ENCODE assay signal across 26 mouse cellular contexts in the genomic region with DNA sequence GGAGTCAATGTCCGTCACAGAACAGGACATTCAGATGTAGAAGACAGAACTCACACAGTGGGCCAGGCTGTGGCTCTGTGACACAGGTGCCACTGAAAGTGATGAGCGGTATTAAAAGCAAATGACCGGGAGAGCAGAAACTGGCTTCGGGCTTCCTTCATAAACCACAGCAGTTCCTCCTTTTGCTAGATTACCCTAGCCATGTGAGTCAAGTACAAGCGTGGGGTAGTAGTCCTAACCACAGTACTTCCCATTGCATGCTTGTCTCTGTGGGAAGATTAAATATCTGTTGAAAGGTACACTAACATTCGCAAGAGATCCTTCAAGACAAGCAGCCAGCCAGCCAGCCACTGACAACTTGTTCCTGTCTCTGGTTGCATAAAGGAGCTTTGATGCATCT. TPM values are rescaled to one million over a fixed set of nuclear protein-coding genes. Genes with fewer than 3 reads are reported as not detected.
DNase-seq lines count a peak whose midpoint lies in the region; ATAC-seq and TF ChIP-seq lines count a peak whose summit lies in the region.
"Had no signal": no experiment of that assay in that cellular context is flagged by ENCODE, and none has a peak within 500 bp of the region (broad histone marks: within the 10 kb centered on the region; RNA-seq: fewer than 3 reads in every experiment).

No protein-coding gene starts in this region.

- peaks cover 50% of the 10 kb centered on the region for H3K36me3 ChIP-seq in liver, postnatal 0 days (replicated peaks; ENCODE audit: insufficient read depth, low read length)
- peaks cover 2% of the 10 kb centered on the region; the same call in 1 of the 2 replicates for H3K36me3 ChIP-seq in liver, embryonic 11.5 days (ENCODE audit: control insufficient read depth, insufficient read depth, low read length)
- peaks cover 3% of the 10 kb centered on the region; the same call in 1 of the 2 replicates for H3K36me3 ChIP-seq in midbrain, embryonic 11.5 days (ENCODE audit: control insufficient read depth, insufficient read depth, low read length)
- H3K36me3 ChIP-seq in forebrain, embryonic 13.5 days (ENCODE audit: poor library complexity, severe bottlenecking), result peaks cover 78% of the 10 kb centered on the region

- 0 out of 2 replicates have a peak overlapping the region, but pooled peaks have one; percentile 51 for H3K27ac ChIP-seq in liver, postnatal 0 days (ENCODE audit: low read depth)
- H3K27ac ChIP-seq in liver, embryonic 11.5 days (ENCODE audit: low read depth, low read length), result no peak overlapping the region
- peak overlapping the region; percentile 12; the same call in 1 of the 2 replicates for H3K27ac ChIP-seq in bone marrow, adult 2 months (ENCODE audit: control insufficient read depth, insufficient read depth, low read depth, low read length, poor library complexity)
- H3K27ac ChIP-seq in midbrain, embryonic 11.5 days (ENCODE audit: low read depth, low read length), result no peak overlapping the region
- H3K27ac ChIP-seq in forebrain, embryonic 13.5 days, result no peak overlapping the region
- H3K27ac ChIP-seq: hindbrain, embryonic 12.5 days; limb, embryonic 10.5 days; midbrain, embryonic 15.5 days; neural tube, embryonic 13.5 days had no signal

- H3K4me2 ChIP-seq in liver, postnatal 0 days (ENCODE audit: low read depth, low read length), result 0 out of 2 replicates have a peak overlapping the region, but pooled peaks have one; percentile 13
- H3K4me2 ChIP-seq in liver, embryonic 11.5 days, result no peak overlapping the region
- H3K4me2 ChIP-seq in midbrain, embryonic 11.5 days, result no peak overlapping the region
- H3K4me2 ChIP-seq in forebrain, embryonic 13.5 days, result no peak overlapping the region
- H3K4me2 ChIP-seq: heart, embryonic 12.5 days; hindbrain, embryonic 12.5 days; midbrain, embryonic 15.5 days; neural tube, embryonic 13.5 days had no signal

- no peak for DNase-seq in liver, postnatal 0 days
- no peak for DNase-seq in liver, embryonic 11.5 days (ENCODE audit: low spot score)
- DNase-seq in midbrain, embryonic 11.5 days (ENCODE audit: low spot score, missing footprints), result no peak
- DNase-seq in cerebellum, adult 9-11 months, result no peak
- DNase-seq: adrenal gland, postnatal 25 days; cerebellum, adult 11-12 months; cerebellum, postnatal 14 days; gastrocnemius, postnatal 14 days; heart, adult 18-20 months; heart, postnatal 10 days; kidney, adult 11 months; lung, adult 2 months; lung, postnatal 14 days; thymus, adult 2 months; thymus, postnatal 4 days had no signal

- no peaks in the 10 kb centered on the region for H3K9me3 ChIP-seq in liver, postnatal 0 days (ENCODE audit: low read length)
- no peaks in the 10 kb centered on the region for H3K9me3 ChIP-seq in liver, embryonic 11.5 days (ENCODE audit: control insufficient read depth, low read length)
- no peaks in the 10 kb centered on the region for H3K9me3 ChIP-seq in midbrain, embryonic 11.5 days (ENCODE audit: control insufficient read depth, low read length)
- H3K9me3 ChIP-seq in forebrain, embryonic 13.5 days (replicated peaks), result no peaks in the 10 kb centered on the region
- H3K9me3 ChIP-seq: heart, embryonic 12.5 days; hindbrain, embryonic 12.5 days; limb, embryonic 10.5 days; megakaryocyte, embryonic 14.5 days; midbrain, embryonic 15.5 days; neural tube, embryonic 13.5 days had no signal

- no peak overlapping the region for H3K4me3 ChIP-seq in liver, postnatal 0 days (ENCODE audit: low read depth, low read length)
- no peak overlapping the region for H3K4me3 ChIP-seq in liver, embryonic 11.5 days (ENCODE audit: low read depth, low read length)
- no peak overlapping the region for H3K4me3 ChIP-seq in bone marrow, adult 2 months (replicated peaks; ENCODE audit: control insufficient read depth, low read depth, low read length)
- no peak overlapping the region for H3K4me3 ChIP-seq in midbrain, embryonic 11.5 days (ENCODE audit: low read depth, low read length)
- no peak overlapping the region for H3K4me3 ChIP-seq in forebrain, embryonic 13.5 days
- H3K4me3 ChIP-seq: heart, embryonic 12.5 days; hindbrain, embryonic 12.5 days; limb, embryonic 10.5 days; megakaryocyte, embryonic 14.5 days; midbrain, embryonic 15.5 days; myocyte; neural tube, embryonic 13.5 days had no signal

- no peak overlapping the region for H3K9ac ChIP-seq in liver, postnatal 0 days (replicated peaks)
- no peak overlapping the region for H3K9ac ChIP-seq in liver, embryonic 11.5 days (ENCODE audit: low read depth, low read length)
- no peak overlapping the region for H3K9ac ChIP-seq in midbrain, embryonic 11.5 days (ENCODE audit: low read length)
- no peak overlapping the region for H3K9ac ChIP-seq in forebrain, embryonic 13.5 days
- H3K9ac ChIP-seq: heart, embryonic 12.5 days; hindbrain, embryonic 12.5 days; midbrain, embryonic 15.5 days; neural tube, embryonic 13.5 days had no signal

- 35% methylated on average over 6 of the region's 6 CpGs for WGBS in liver, postnatal 0 days (ENCODE audit: insufficient replicate concordance)
- 59% methylated on average over 6 of the region's 6 CpGs for WGBS in liver, embryonic 11.5 days
- WGBS in bone marrow, adult 2 months, result 5% methylated on average over 6 of the region's 6 CpGs
- 94% methylated on average over 6 of the region's 6 CpGs for WGBS in midbrain, embryonic 11.5 days
- 94% methylated on average over 6 of the region's 6 CpGs for WGBS in forebrain, embryonic 13.5 days

- TF ChIP-seq POLR2A in bone marrow, adult 2 months (IDR thresholded peaks at IDR 0.05; ENCODE audit: borderline replicate concordance, control insufficient read depth, low read depth, low read length), result no peak

- ATAC-seq in liver, postnatal 0 days, result no peak
- no peak for ATAC-seq in liver, embryonic 11.5 days (replicated peaks; ENCODE audit: low FRiP score)
- ATAC-seq in megakaryocyte, adult 5-6 weeks (ENCODE audit: poor library complexity, severe bottlenecking), result peak; percentile 93
- ATAC-seq in midbrain, embryonic 11.5 days (ENCODE audit: low FRiP score), result no peak
- no peak for ATAC-seq in forebrain, embryonic 13.5 days
- ATAC-seq: forebrain, embryonic 16.5 days; midbrain, embryonic 15.5 days had no signal

- peaks cover 12% of the 10 kb centered on the region for H3K4me1 ChIP-seq in liver, postnatal 0 days (ENCODE audit: insufficient read depth)
- peaks cover 7% of the 10 kb centered on the region; the same call in 1 of the 2 replicates for H3K4me1 ChIP-seq in liver, embryonic 11.5 days (replicated peaks; ENCODE audit: control insufficient read depth, insufficient read depth, low read length)
- H3K4me1 ChIP-seq in bone marrow, adult 2 months (ENCODE audit: control insufficient read depth, insufficient read depth, low read length), result peaks cover 9% of the 10 kb centered on the region
- no peaks in the 10 kb centered on the region for H3K4me1 ChIP-seq in midbrain, embryonic 11.5 days (ENCODE audit: control insufficient read depth, insufficient read depth, low read length)
- H3K4me1 ChIP-seq in forebrain, embryonic 13.5 days, result no peaks in the 10 kb centered on the region
- H3K4me1 ChIP-seq: hindbrain, embryonic 12.5 days; limb, embryonic 10.5 days; midbrain, embryonic 15.5 days; neural tube, embryonic 13.5 days had no signal

- H3K27me3 ChIP-seq in liver, postnatal 0 days (ENCODE audit: insufficient read depth, low read length), result no peaks in the 10 kb centered on the region
- no peaks in the 10 kb centered on the region for H3K27me3 ChIP-seq in liver, embryonic 11.5 days (replicated peaks; ENCODE audit: control insufficient read depth, insufficient read depth, low read length)
- no peaks in the 10 kb centered on the region for H3K27me3 ChIP-seq in midbrain, embryonic 11.5 days (ENCODE audit: control insufficient read depth, insufficient read depth, low read length)
- no peaks in the 10 kb centered on the region for H3K27me3 ChIP-seq in forebrain, embryonic 13.5 days
- H3K27me3 ChIP-seq: heart, embryonic 12.5 days; hindbrain, embryonic 12.5 days; midbrain, embryonic 15.5 days; neural tube, embryonic 13.5 days had no signal

- no peak for TF ChIP-seq CTCF in liver, postnatal 0 days (IDR thresholded peaks at IDR 0.05; ENCODE audit: low read depth)
- TF ChIP-seq CTCF in bone marrow, adult 2 months (IDR thresholded peaks at IDR 0.05; ENCODE audit: control insufficient read depth, insufficient read depth, low read length), result no peak

- no peak for TF ChIP-seq EP300 in liver, postnatal 0 days (IDR thresholded peaks at IDR 0.05; ENCODE audit: low read depth)

RNA-seq across cellular contexts. Expression of gene Atp1b1, which starts 17.9 kb away (rescaled TPM):
- polyA plus RNA-seq in liver, postnatal 0 days (2015; fragmentation: Nextera tagmentation; extraction: Ambion mirVana), result 38.6 and 38.8 TPM in 2 replicates
- polyA plus RNA-seq in liver, embryonic 11.5 days (2014; fragmentation: Nextera tagmentation; extraction: Ambion mirVana), result 18.2 and 18.6 TPM in 2 replicates
- polyA plus RNA-seq in bone marrow, adult 2 months (2011; ENCODE audit: insufficient read depth, insufficient read length, low replicate concordance, missing spikeins), result 14.2 and 46.4 TPM in 2 replicates
- total RNA-seq in megakaryocyte, adult 5-6 weeks (2015), result 9.8 and 12.9 TPM in 2 replicates
- total RNA-seq in megakaryocyte, adult 5-6 weeks (2017), result 7.7 and 9.9 TPM in 2 replicates
- 35.5 and 36.7 TPM in 2 replicates for polyA plus RNA-seq in midbrain, embryonic 11.5 days (2014; fragmentation: Nextera tagmentation; extraction: Ambion mirVana)
- 34.0 and 41.6 TPM in 2 replicates for polyA plus RNA-seq in forebrain, embryonic 13.5 days (2015; fragmentation: Nextera tagmentation; extraction: Ambion mirVana)

Comparison
In these comparisons a context has a peak if more than half of its experiments do, and no peak if none do; other contexts are left out.
1. H3K27ac ChIP-seq: peak in liver, postnatal 0 days (single experiment) and bone marrow, adult 2 months (single experiment); none in liver, embryonic 11.5 days (single experiment), midbrain, embryonic 11.5 days (single experiment) and forebrain, embryonic 13.5 days (single experiment).